Mouse (Mus musculus): Measurements from ENCODE around the gene Lrrc66. TPM values are rescaled to one million over a fixed set of nuclear protein-coding genes. Genes with fewer than 3 reads are reported as not detected.

The Lrrc66 gene
- total RNA-seq, 2 experiments from 2014 or later: 0.07 TPM; not detected in 1

GRCm38 (mm10) chr5:73566119-73566518, 66.2 kb downstream of the Lrrc66 start:
- DNase-seq (ENCODE audit: extremely low spot score in 1 of 2, low spot score in 1 of 2): no peak

DNA sequence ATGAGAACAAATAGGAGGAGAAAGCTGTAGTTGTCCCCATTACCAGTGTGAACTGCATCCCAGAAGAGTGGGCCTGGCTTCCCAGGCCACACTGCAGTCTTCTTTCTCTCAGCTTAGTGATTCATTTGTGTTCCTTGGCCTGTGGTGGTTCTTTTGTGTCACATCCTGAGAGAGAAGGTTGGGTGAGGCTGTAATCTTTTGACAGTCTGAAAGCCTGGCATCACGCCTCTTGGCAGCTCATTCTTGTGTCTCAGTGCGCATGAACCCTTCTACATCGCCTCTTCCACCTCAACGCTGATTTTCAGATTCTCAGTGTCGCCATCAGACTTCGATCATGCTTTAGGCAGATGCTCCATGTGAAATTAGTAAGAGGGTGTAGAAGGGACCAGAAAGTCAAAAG, 68.3 kb downstream of the Lrrc66 start:
- DNase-seq (ENCODE audit: extremely low spot score in 1 of 2, low spot score in 1 of 2): no peak

GRCm38 (mm10) chr5:73558756-73559155, 73.6 kb downstream of the Lrrc66 start:
- DNase-seq (ENCODE audit: extremely low spot score in 1 of 2, low spot score in 1 of 2): no peak

- no peak for DNase-seq (ENCODE audit: extremely low spot score in 1 of 2, low spot score in 1 of 2)
Measured at GRCm38 (mm10) chr5:73556733-73557425, 75.4 kb downstream of the Lrrc66 start.

Other genes with a start within 250 kb of the Lrrc66 start
- gene Cwh43, start 226.5 kb downstream of the Lrrc66 start, total RNA-seq (2021): 1 to 10 TPM in 1 of 2 experiments, under 1 TPM in 1; 0.62 to 1.3 TPM
- 100 to 1,000 TPM; 114 to 122 TPM for gene Dcun1d4, start 151.5 kb downstream of the Lrrc66 start, total RNA-seq (2021)
- gene Sgcb, start 15.3 kb upstream of the Lrrc66 start, total RNA-seq (2021): 10 to 100 TPM; 50.6 to 52.1 TPM
- gene Spata18, start 18.9 kb upstream of the Lrrc66 start, total RNA-seq (2021): under 1 TPM; 0.76 to 0.89 TPM